Mouse (Mus musculus): ENCODE data around the gene Lrrfip2. TPM values are rescaled to one million over a fixed set of nuclear protein-coding genes. Genes with fewer than 3 reads are reported as not detected.
A peak's percentile ranks its signal among the peaks of the same experiment; 100 is the strongest.

The Lrrfip2 gene
- polyA plus RNA-seq, 1 experiment: 112 TPM

DNA sequence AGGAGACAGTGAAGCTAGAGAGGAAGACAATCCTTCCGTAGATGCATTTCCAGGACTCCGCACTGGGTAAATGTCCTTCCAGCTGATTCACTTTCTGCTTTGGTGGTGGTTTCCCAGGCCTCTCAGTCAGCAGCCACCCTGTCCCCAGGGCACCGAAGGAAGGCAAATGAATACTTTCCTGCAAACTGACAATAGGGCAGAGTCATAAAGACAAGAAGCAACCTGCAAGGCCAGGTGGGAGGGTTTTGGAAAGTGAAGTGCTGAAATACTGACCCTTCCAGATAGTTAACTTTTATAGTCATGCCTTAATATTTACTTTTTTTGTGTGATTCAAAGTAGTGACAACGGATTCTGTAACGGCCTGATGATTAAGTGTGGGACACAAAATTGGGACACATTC, 13.5 kb upstream of the Lrrfip2 start:
- Histone ChIP-seq H3K36me3 (replicated peaks; ENCODE audit: low read length) (no peaks in the 10 kb centered on the region), H3K9me3 (peaks cover 7% of the 10 kb centered on the region), H3K27me3 (replicated peaks) (no peaks in the 10 kb centered on the region), H3K4me1 (peaks cover 28% of the 10 kb centered on the region), H3K4me3 (replicated peaks) (no peak overlapping the region)
- TF ChIP-seq FLI1 (IDR thresholded peaks at IDR 0.05; ENCODE audit: low read length): no peak
- no peak for TF ChIP-seq GATA1 (IDR thresholded peaks at IDR 0.05; ENCODE audit: borderline replicate concordance, low read length)

DNA sequence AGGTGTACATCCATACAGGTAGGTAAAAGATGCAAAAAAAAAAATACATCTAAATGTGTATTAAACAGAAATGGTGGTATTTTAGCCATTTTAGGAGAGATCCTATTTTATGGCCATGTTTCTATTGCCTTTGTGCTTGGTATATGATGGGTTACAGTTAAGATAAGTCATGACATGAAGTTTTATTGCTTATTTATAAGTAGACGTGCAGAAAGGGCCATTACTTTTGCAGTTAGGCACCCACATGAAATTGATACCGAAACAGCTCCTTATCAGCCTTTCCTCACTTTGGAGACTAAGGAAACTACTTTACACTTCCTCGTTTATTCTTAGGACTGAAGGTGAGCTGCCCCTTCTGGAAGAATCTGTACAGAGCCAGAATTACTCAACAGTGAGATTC, 9.5 kb upstream of the Lrrfip2 start:
- TF ChIP-seq GATA1 (IDR thresholded peaks at IDR 0.05; ENCODE audit: borderline replicate concordance, low read length) (no peak), FLI1 (IDR thresholded peaks at IDR 0.05; ENCODE audit: low read length) (no peak)
- no peak overlapping the region for H3K4me3 ChIP-seq (replicated peaks)
- peaks cover 7% of the 10 kb centered on the region for H3K9me3 ChIP-seq
- peaks cover 16% of the 10 kb centered on the region for H3K4me1 ChIP-seq
- no peaks in the 10 kb centered on the region for H3K27me3 ChIP-seq (replicated peaks)
- no peaks in the 10 kb centered on the region for H3K36me3 ChIP-seq (replicated peaks; ENCODE audit: low read length)

DNA sequence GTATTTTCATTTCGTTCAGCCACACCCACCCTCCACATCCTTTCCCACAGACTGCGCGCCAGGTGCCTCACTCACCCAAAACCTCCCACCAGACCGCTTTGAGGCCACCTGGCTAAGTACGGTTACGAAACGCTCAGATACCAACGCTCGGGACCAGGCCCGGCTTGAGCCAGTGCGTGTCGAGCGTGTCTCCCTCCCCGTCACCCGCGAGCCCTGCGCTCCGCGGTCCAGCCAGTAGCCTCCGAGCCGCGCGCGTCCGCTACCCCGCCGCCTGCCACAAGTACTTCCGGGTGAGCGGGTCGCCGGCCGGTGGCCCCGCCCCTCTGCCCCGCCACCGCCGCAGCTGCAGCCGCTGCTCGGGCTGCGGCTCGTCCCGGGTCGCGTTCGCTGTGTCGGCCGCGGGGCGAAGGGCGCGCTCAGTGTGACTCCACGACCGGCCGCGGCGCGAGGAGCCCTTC, 431 bp downstream of the Lrrfip2 start:
- TF ChIP-seq GATA1 (IDR thresholded peaks at IDR 0.05; ENCODE audit: borderline replicate concordance, low read length) (no peak), FLI1 (IDR thresholded peaks at IDR 0.05; ENCODE audit: low read length) (no peak)
- peak overlapping the region; percentile 96 for H3K4me3 ChIP-seq (replicated peaks)
- H3K9me3 ChIP-seq: no peaks in the 10 kb centered on the region

DNA sequence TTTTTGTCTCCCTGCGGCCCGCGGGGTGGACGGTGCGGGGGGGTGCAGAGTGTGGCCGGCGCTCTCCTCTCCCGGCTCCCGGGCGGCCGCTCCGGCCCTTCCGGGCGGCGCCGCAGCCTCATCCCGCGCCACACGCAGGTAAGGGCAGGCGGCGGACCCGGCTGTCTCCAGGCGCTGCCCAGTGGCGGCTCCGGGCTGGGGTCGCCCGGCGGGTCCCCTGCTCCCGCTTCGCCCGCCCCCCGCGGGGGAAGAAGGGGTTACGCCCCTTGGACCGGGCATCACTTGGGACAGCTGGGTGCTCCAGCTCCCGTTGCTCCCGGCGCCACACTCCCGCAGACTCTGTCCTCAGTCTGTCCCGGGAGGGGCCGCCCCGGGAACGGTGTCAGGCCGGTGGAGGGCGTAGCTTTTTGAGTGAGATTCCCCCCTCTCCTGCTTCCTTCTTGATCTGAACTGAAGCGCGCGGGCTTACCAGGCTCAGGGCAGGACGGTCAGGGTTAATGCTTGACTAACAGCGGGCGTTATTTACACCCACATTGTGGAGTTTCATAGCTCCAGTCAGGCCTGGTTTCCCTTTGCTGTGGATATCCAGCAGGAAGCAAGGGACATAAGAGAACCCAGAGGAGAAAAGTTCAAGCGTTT, 979 bp downstream of the Lrrfip2 start:
- Histone ChIP-seq H3K36me3 (replicated peaks; ENCODE audit: low read length) (peaks cover 33% of the 10 kb centered on the region), H3K27me3 (replicated peaks) (no peaks in the 10 kb centered on the region), H3K4me3 (replicated peaks) (peak overlapping the region; percentile 96), H3K4me1 (peaks cover 53% of the 10 kb centered on the region), H3K9me3 (no peaks in the 10 kb centered on the region)
- TF ChIP-seq GATA1 (IDR thresholded peaks at IDR 0.05; ENCODE audit: borderline replicate concordance, low read length) (no peak), FLI1 (IDR thresholded peaks at IDR 0.05; ENCODE audit: low read length) (no peak)

More for the DNA sequence above, 431 bp downstream of the Lrrfip2 start:
- no peaks in the 10 kb centered on the region for H3K27me3 ChIP-seq (replicated peaks)
- peaks cover 47% of the 10 kb centered on the region for H3K4me1 ChIP-seq
- H3K36me3 ChIP-seq (replicated peaks; ENCODE audit: low read length): peaks cover 29% of the 10 kb centered on the region

- TF ChIP-seq FLI1 (IDR thresholded peaks at IDR 0.05; ENCODE audit: low read length): no peak
- 0 out of 3 replicates have a peak, but pooled peaks have one; percentile 30 for TF ChIP-seq GATA1 (IDR thresholded peaks at IDR 0.05; ENCODE audit: borderline replicate concordance, low read length)
- peaks cover 59% of the 10 kb centered on the region for H3K4me1 ChIP-seq
Observed at GRCm38 (mm10) chr9:111118891-111119441, 1.6 kb downstream of the Lrrfip2 start.

GRCm38 (mm10) chr9:111122446-111122845, 5.1 kb downstream of the Lrrfip2 start:
- H3K36me3 ChIP-seq (replicated peaks; ENCODE audit: low read length): peaks cover 56% of the 10 kb centered on the region
- no peaks in the 10 kb centered on the region for H3K9me3 ChIP-seq
- TF ChIP-seq GATA1 (IDR thresholded peaks at IDR 0.05; ENCODE audit: borderline replicate concordance, low read length) (peak; percentile 87; the same call in 2 of the 3 replicates), FLI1 (IDR thresholded peaks at IDR 0.05; ENCODE audit: low read length) (no peak)
- H3K4me3 ChIP-seq (replicated peaks): peak overlapping the region; percentile 85
- H3K27me3 ChIP-seq (replicated peaks): no peaks in the 10 kb centered on the region
- peaks cover 77% of the 10 kb centered on the region for H3K4me1 ChIP-seq

More at GRCm38 (mm10) chr9:111118891-111119441, 1.6 kb downstream of the Lrrfip2 start:
- Histone ChIP-seq H3K36me3 (replicated peaks; ENCODE audit: low read length) (peaks cover 38% of the 10 kb centered on the region), H3K27me3 (replicated peaks) (no peaks in the 10 kb centered on the region), H3K9me3 (no peaks in the 10 kb centered on the region), H3K4me3 (replicated peaks) (peak overlapping the region; percentile 96)

GRCm38 (mm10) chr9:111123336-111123735, 5.9 kb downstream of the Lrrfip2 start:
- peak overlapping the region; percentile 69 for H3K4me3 ChIP-seq (replicated peaks)
- H3K27me3 ChIP-seq (replicated peaks): no peaks in the 10 kb centered on the region
- H3K4me1 ChIP-seq: peaks cover 82% of the 10 kb centered on the region
- peaks cover 64% of the 10 kb centered on the region for H3K36me3 ChIP-seq (replicated peaks; ENCODE audit: low read length)
- H3K9me3 ChIP-seq: no peaks in the 10 kb centered on the region
- TF ChIP-seq GATA1 (IDR thresholded peaks at IDR 0.05; ENCODE audit: borderline replicate concordance, low read length) (no peak), FLI1 (IDR thresholded peaks at IDR 0.05; ENCODE audit: low read length) (no peak)

GRCm38 (mm10) chr9:111124440-111124839, 7.0 kb downstream of the Lrrfip2 start:
- no peaks in the 10 kb centered on the region for H3K27me3 ChIP-seq (replicated peaks)
- peaks cover 74% of the 10 kb centered on the region for H3K36me3 ChIP-seq (replicated peaks; ENCODE audit: low read length)
- no peaks in the 10 kb centered on the region for H3K9me3 ChIP-seq
- peaks cover 93% of the 10 kb centered on the region for H3K4me1 ChIP-seq
- TF ChIP-seq GATA1 (IDR thresholded peaks at IDR 0.05; ENCODE audit: borderline replicate concordance, low read length) (no peak), FLI1 (IDR thresholded peaks at IDR 0.05; ENCODE audit: low read length) (no peak)
- H3K4me3 ChIP-seq (replicated peaks): peak overlapping the region; percentile 78

DNA sequence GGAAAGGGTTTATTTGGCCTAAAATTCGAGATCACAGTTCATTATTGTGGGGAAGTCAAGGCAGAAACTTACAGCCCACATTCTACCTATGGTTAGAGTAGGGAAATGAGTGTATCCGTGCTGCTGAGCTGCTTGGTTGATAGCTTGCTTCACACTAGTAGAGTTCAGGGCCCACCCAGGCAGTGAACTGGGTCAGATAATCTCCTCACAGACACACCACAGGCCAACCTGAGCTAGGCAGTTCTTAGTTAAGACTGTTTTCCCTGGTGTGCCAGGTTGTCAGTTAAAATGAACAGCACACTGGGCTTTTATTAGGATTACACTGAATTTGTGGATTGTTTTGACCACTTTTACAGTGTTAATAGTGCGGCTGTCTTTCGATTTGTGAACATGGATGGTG, 9.3 kb downstream of the Lrrfip2 start:
- TF ChIP-seq FLI1 (IDR thresholded peaks at IDR 0.05; ENCODE audit: low read length) (no peak), GATA1 (IDR thresholded peaks at IDR 0.05; ENCODE audit: borderline replicate concordance, low read length) (no peak)
- Histone ChIP-seq H3K4me1 (peaks cover 98% of the 10 kb centered on the region), H3K9me3 (no peaks in the 10 kb centered on the region), H3K27me3 (replicated peaks) (no peaks in the 10 kb centered on the region), H3K4me3 (replicated peaks) (peak overlapping the region; percentile 44), H3K36me3 (replicated peaks; ENCODE audit: low read length) (peaks cover 67% of the 10 kb centered on the region)

GRCm38 (mm10) chr9:111127749-111128148, 10.4 kb downstream of the Lrrfip2 start:
- Histone ChIP-seq H3K36me3 (replicated peaks; ENCODE audit: low read length) (peaks cover 67% of the 10 kb centered on the region), H3K9me3 (no peaks in the 10 kb centered on the region), H3K4me1 (peaks cover 96% of the 10 kb centered on the region), H3K27me3 (replicated peaks) (no peaks in the 10 kb centered on the region), H3K4me3 (replicated peaks) (peak overlapping the region; percentile 4)
- TF ChIP-seq GATA1 (IDR thresholded peaks at IDR 0.05; ENCODE audit: borderline replicate concordance, low read length) (no peak), FLI1 (IDR thresholded peaks at IDR 0.05; ENCODE audit: low read length) (no peak)
